Mouse (Mus musculus) G1E (cell line): ENCODE measurements around the gene Pde1c. TPM values are rescaled to one million over a fixed set of nuclear protein-coding genes. Genes with fewer than 3 reads are reported as not detected.
"Not testable (repeated sequence)": the region's sequence is repeated elsewhere in the genome, so short reads cannot be mapped to it uniquely, and the experiment has no call there.

Experiments used
- ATAC-seq: 2 replicates; pipeline ENCODE4 v1.8.0; 2016; ENCODE audit warnings: mild to moderate bottlenecking; ENCODE audit not compliant: insufficient number of reproducible peaks, poor library complexity, low FRiP score, severe bottlenecking; ENCODE audit errors: extremely low read depth
- DNase-seq: peaks from one replicate; pipeline ENCODE4 v3.0.0; 2012; ENCODE audit warnings: low spot score
- H3K27me3 ChIP-seq: 2 replicates; pipeline ENCODE4 v1.6.1; 2012; ENCODE audit warnings: mild to moderate bottlenecking, low read length, inconsistent platforms; ENCODE audit not compliant: insufficient read depth
- H3K36me3 ChIP-seq: replicated peaks from 2 replicates; pipeline ENCODE3; 2012; ENCODE audit warnings: mild to moderate bottlenecking, inconsistent platforms
- H3K4me1 ChIP-seq: 2 replicates; pipeline ENCODE4 v1.6.1; 2012; ENCODE audit warnings: low read depth, low read length, inconsistent platforms, mixed read lengths; ENCODE audit not compliant: insufficient read depth
- H3K4me3 ChIP-seq: 2 replicates; pipeline ENCODE4 v1.5.1; 2012; ENCODE audit warnings: low read depth, mild to moderate bottlenecking, inconsistent platforms, low read length, moderate library complexity, mixed read lengths
- H3K9me3 ChIP-seq: replicated peaks from 2 replicates; pipeline ENCODE4 v1.6.1; 2012; ENCODE audit warnings: inconsistent platforms
- CTCF ChIP-seq: IDR thresholded peaks from 2 replicates; pipeline ENCODE4 v1.5.1; 2012; ENCODE audit warnings: low read depth, low read length, inconsistent platforms, mixed read lengths
- GATA1 ChIP-seq: IDR thresholded peaks from 2 replicates; pipeline ENCODE4 v1.6.1; 2012; ENCODE audit warnings: borderline replicate concordance, low read length, inconsistent platforms, mixed read lengths
- GATA2 ChIP-seq: IDR thresholded peaks from 2 replicates; pipeline ENCODE4 v1.6.1; 2012; ENCODE audit warnings: low read depth, low read length, inconsistent platforms, borderline replicate concordance
- POLR2AphosphoS5 ChIP-seq: IDR thresholded peaks from 2 replicates; pipeline ENCODE4 v1.6.1; 2012; ENCODE audit warnings: low read depth, low read length, inconsistent platforms; ENCODE audit not compliant: insufficient replicate concordance
- TAL1 ChIP-seq: conservative IDR thresholded peaks from 2 replicates; pipeline ENCODE4 v1.6.1; 2012; ENCODE audit warnings: low read depth, low read length, inconsistent platforms, mixed read lengths
- polyA plus RNA-seq: library from polyadenylated mRNA; stranded (reverse); fragments of >175 nt; gene quantifications from 2 replicates; pipeline ENCODE4 v1.2.3, GENCODE M21; 2012
- total RNA-seq, 2 experiments: library from RNA; stranded (forward) in 1 of 2; stranded (reverse) in 1 of 2; fragments of 200-1000 nt in 1 of 2; fragments of >200 nt in 1 of 2; fragmentation: Nextera tagmentation in 1 of 2; gene quantifications; 2 replicates each; pipeline ENCODE4 v1.2.3; 2014 to 2017

Pde1c gene
- total RNA-seq (2014; fragmentation: Nextera tagmentation) (not detected in 2 replicates), total RNA-seq (2017) (0.12 and 0.38 TPM in 2 replicates), polyA plus RNA-seq (not detected in 2 replicates)

DNA sequence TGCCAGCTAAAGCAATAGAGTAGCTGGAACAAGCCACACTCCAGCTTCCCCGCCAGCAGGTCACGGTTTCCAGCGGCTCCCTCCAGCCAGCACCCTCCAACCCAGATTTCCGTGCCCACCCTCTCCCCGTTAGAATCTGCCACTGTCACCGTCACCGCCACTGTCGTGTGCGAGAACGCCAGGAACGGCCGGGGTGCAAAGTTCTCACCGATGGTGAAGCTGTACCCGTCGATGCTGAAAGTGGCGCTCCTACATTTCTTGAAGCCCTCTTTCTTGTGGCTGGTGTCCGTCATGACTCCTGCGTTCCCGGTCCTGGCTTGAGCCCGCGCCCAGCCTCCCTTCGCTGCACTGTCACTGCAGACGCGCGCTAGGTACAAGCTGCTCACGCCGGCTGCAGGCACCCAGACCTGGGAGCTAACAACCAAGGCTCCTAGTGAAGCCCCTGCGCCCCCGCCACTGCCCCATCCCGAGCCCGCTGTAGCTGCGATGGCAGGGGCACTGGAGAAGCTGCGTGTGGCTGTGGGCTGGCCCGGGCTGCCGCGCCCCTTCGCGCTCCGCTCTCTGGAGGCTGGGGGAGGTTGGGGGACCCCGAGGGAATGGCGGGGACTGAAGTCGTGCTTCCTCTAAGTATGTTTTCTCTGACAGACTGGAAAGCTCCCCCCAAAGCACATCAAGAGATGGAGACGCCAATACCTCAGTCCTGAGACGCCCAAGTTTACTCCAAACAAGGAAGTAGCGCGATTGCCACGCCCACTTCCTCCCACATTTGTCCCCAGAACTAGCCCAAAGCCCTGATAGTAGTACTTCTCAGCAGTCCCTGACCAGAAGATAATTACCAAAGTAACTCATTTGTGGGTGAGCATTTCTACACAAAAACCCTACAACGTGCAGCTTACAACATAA, at the start of gene Pde1c:
TSS of gene Pde1c (minus strand) at position 634 of the 903 bp plus-strand sequence.
- H3K36me3 ChIP-seq: no peaks in the 10 kb centered on the region
- H3K9me3 ChIP-seq: no peaks in the 10 kb centered on the region
- no peak for TF ChIP-seq TAL1
- no peak for TF ChIP-seq CTCF
- TF ChIP-seq GATA2: no peak
- TF ChIP-seq POLR2AphosphoS5: no peak
- no peak for TF ChIP-seq GATA1
- peaks cover 2% of the 10 kb centered on the region; the same call in 1 of the 2 replicates for H3K27me3 ChIP-seq
- DNase-seq (no peak), ATAC-seq (no peak)
- peak within 1 kb of the TSS; percentile 44; the same call in 1 of the 2 replicates for H3K4me3 ChIP-seq
- 0 out of 2 replicates have a peak, but pooled peaks cover 6% of the 10 kb centered on the region for H3K4me1 ChIP-seq

DNA sequence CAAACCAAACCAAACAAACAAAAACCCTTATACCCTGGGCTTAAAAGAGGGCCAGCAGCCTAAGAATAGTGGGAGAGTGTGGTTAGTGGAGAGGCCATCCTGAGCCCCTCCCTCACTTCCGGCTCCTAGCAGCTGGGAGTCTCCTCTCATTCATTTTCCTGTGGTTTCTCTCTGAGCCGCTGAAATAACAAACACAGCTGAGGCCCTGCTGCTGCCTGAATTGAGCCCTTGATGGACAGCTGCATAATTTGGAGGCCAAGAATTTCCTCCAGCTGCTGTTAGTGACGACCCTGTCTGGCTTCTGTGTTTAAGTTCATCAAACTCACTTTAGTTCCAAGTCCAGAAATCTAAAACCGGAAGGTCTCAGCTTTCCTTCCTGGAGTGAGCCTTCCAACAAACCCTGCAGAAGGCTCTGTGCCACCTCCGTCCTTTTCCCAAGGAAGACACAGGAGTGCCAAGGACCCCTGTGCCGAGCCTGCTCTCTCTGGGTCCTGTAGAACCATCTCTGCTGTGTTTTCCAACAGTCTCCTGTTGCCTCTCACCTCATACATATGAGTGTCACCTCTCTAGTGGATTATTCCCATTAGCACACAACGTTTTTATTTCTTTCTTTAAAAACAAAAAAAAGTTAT, 48.2 kb upstream of the Pde1c start:
- Histone ChIP-seq H3K4me3 (no peak overlapping the region), H3K9me3 (no peaks in the 10 kb centered on the region), H3K4me1 (no peaks in the 10 kb centered on the region), H3K36me3 (no peaks in the 10 kb centered on the region), H3K27me3 (no peaks in the 10 kb centered on the region)
- TF ChIP-seq TAL1 (no peak), POLR2AphosphoS5 (no peak), GATA2 (no peak), CTCF (no peak), GATA1 (no peak)
- no peak for ATAC-seq
- no peak for DNase-seq

DNA sequence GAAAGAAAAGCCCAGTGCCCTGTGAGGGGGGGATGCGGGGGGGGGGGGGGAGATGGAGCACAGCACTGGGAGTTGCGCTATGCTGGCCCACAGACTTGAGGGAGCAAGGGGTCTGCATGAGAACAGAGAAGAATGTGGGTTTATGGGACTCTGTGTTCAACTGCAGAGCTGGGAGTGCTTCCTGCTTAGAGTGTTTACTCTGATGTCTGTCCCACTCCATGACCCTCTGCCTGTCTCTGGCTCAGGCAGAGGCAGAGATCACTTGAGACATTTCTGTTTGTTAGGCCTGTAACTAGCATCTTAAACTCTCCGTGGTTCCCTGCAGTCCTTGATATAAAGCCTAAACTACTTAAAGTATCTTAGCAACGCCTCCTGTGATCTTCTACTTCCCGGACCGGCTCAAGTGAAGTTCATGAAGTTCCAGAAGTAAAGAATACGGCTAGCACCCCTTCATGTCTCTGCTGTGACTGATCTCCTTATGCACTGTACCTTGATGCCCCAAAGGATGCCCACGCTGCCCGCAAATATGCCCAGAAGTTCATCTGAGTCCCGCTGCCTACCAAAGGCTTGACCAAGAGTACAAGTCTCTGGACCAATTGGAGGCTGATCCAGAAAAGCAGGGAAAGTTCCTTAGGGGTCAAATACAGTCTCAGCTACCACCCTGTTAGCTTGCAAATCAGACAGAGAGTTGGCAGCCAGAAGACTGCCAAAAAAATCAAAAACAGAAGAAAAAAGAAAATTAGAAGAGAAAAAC, 47.5 kb upstream of the Pde1c start:
- Histone ChIP-seq H3K27me3 (no peaks in the 10 kb centered on the region), H3K4me1 (no peaks in the 10 kb centered on the region), H3K36me3 (no peaks in the 10 kb centered on the region), H3K9me3 (no peaks in the 10 kb centered on the region), H3K4me3 (no peak overlapping the region)
- DNase-seq (no peak), ATAC-seq (no peak)
- no peak for TF ChIP-seq POLR2AphosphoS5
- TF ChIP-seq CTCF: no peak
- TF ChIP-seq TAL1: no peak
- no peak for TF ChIP-seq GATA2
- no peak for TF ChIP-seq GATA1

DNA sequence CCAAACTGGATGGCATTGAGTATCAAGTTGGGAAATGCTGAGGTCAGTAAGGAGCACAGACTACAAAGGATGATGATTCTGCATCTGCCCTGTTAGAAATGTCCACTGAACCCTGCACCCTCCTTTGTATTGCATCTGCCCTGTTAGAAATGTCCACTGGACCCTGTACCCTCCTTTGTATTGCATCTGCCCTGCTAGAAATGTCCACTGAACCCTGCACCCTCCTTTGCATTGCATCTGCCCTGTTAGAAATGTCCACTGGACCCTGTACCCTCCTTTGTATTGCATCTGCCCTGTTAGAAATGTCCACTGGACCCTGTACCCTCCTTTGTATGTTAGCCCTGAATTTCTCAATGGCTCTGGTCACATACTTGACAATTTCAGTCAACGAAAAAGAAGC, 40.6 kb upstream of the Pde1c start:
- not testable (repeated sequence) for H3K9me3 ChIP-seq, ATAC-seq, H3K4me3 ChIP-seq, H3K4me1 ChIP-seq, DNase-seq, H3K27me3 ChIP-seq, H3K36me3 ChIP-seq

DNA sequence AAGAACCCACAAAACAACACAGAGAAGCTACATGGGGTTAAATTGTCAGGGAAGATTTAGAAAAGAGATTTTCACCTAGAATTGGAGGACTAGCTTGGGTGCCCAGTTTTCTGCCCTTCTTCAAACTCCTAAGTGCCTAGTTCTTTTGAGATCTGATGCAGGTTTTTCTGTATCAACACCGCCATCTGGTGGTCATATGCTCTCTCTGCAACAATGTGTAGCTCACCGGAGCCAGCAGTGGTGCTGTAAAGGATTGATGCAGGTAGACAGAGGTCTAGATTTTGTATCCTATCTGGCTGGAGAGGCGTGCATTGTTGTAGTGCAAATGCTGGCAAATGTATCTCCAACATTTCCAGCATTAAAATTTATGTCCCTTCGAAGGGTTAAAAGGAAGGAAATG, 39.4 kb upstream of the Pde1c start:
- Histone ChIP-seq H3K4me3 (no peak overlapping the region), H3K4me1 (no peaks in the 10 kb centered on the region), H3K36me3 (no peaks in the 10 kb centered on the region), H3K27me3 (no peaks in the 10 kb centered on the region; the same call in 1 of the 2 replicates), H3K9me3 (no peaks in the 10 kb centered on the region)
- no peak for TF ChIP-seq GATA2
- TF ChIP-seq CTCF: peak; percentile 28
- DNase-seq (peak; percentile 10), ATAC-seq (no peak)

DNA sequence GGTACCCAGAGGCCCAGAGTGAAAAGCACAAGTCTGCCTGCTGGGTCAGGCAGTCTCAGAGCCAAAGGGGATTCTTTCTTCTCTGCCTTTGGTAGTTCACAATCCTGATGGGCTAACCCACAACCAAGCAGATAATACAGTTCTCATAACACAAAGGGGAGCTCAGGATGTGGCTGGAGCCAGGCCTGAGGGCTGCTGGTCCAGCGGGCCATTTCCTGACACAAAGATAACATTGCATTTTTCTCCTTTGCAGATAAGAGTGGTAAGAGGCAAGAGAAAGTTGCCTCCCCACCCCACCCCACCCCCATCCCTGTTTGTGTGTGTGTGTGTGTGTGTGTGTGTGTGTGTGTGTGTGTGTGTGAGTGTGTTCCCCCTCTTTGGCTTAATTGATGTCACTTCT, 10.7 kb upstream of the Pde1c start:
- no peak for ATAC-seq
- no peaks in the 10 kb centered on the region for H3K9me3 ChIP-seq
- no peaks in the 10 kb centered on the region for H3K36me3 ChIP-seq
- no peak overlapping the region for H3K4me3 ChIP-seq
- TF ChIP-seq GATA1 (no peak), TAL1 (no peak), GATA2 (no peak), POLR2AphosphoS5 (no peak), CTCF (no peak)
- no peak for DNase-seq
- H3K27me3 ChIP-seq: peaks cover 2% of the 10 kb centered on the region; the same call in 1 of the 2 replicates
- H3K4me1 ChIP-seq: no peaks in the 10 kb centered on the region
